Mouse (Mus musculus) hindbrain, postnatal 0 days (tissue): ENCODE measurements around the gene Map1lc3b. TPM values are rescaled to one million over a fixed set of nuclear protein-coding genes. Genes with fewer than 3 reads are reported as not detected.
A peak's percentile ranks its signal among the peaks of the same experiment; 100 is the strongest.

Experiments used
- ATAC-seq: fragments of 200-750 bp; cut with Nextera tagmentation; 2 replicates; pipeline ENCODE4 v1.8.0; 2017; ENCODE audit warnings: mild to moderate bottlenecking, moderate TSS enrichment, moderate library complexity
- DNase-seq: peaks from one replicate; pipeline ENCODE4 v3.0.0-alpha.2; 2015; ENCODE audit warnings: low spot score
- H3K27ac ChIP-seq: fragments of 300-500 bp; sonication (generic); 2 replicates; pipeline ENCODE4 v1.5.1; 2014; ENCODE audit warnings: mild to moderate bottlenecking
- H3K27me3 ChIP-seq: fragments of 300-500 bp; sonication (generic); 2 replicates; pipeline ENCODE4 v1.6.1; 2014; ENCODE audit warnings: low read length, mixed read lengths; ENCODE audit not compliant: insufficient read depth
- H3K36me3 ChIP-seq: fragments of 300-500 bp; sonication (generic); 2 replicates; pipeline ENCODE4 v1.6.1; 2014; ENCODE audit warnings: low read length, mixed read lengths; ENCODE audit not compliant: insufficient read depth
- H3K4me1 ChIP-seq: fragments of 300-500 bp; sonication (generic); 2 replicates; pipeline ENCODE4 v1.6.1; 2014; ENCODE audit warnings: antibody characterized with exemption, low read length, mixed read lengths; ENCODE audit not compliant: insufficient read depth
- H3K4me2 ChIP-seq: fragments of 300-500 bp; sonication (generic); 2 replicates; pipeline ENCODE4 v1.6.1; 2014; ENCODE audit warnings: low read depth, mild to moderate bottlenecking, low read length, moderate library complexity, mixed read lengths
- H3K4me3 ChIP-seq: fragments of 300-500 bp; sonication (generic); 2 replicates; pipeline ENCODE4 v1.5.1; 2014; ENCODE audit warnings: low read length
- H3K9ac ChIP-seq: fragments of 300-500 bp; sonication (generic); replicated peaks from 2 replicates; pipeline ENCODE4 v1.6.1; 2014; ENCODE audit warnings: mild to moderate bottlenecking, low read length, moderate library complexity, mixed read lengths
- H3K9me3 ChIP-seq: fragments of 300-500 bp; sonication (generic); 2 replicates; pipeline ENCODE4 v1.6.1; 2016; ENCODE audit warnings: low read length, mixed read lengths
- CTCF ChIP-seq: IDR thresholded peaks from 2 replicates; pipeline ENCODE4 v1.5.1; 2016; ENCODE audit warnings: antibody characterized with exemption, control low read depth, low read depth
- WGBS: fragments of 180-500 bp; shearing (Covaris S2); extraction: QIAGEN DNeasy Blood & Tissue Kit; methylation state at CpG from one replicate; pipeline ENCODE4 v1.1.7; 2014; 5-methylcytosine and 5-hydroxymethylcytosine counted together
- polyA plus RNA-seq: library from polyadenylated mRNA; unstranded; fragments of >200 nt; fragmentation: Nextera tagmentation; extraction: Ambion mirVana; gene quantifications from 2 replicates; pipeline ENCODE4 v1.2.1, GENCODE M21; 2015
- total RNA-seq: library from RNA; depleted of rRNA; stranded (reverse); fragments of >200 nt; gene quantifications from 2 replicates; pipeline ENCODE4 v1.2.3, GENCODE M21; 2014

The Map1lc3b gene
- total and polyA plus RNA-seq, 2 experiments from 2014 or later, result 288 to 360 TPM

DNA sequence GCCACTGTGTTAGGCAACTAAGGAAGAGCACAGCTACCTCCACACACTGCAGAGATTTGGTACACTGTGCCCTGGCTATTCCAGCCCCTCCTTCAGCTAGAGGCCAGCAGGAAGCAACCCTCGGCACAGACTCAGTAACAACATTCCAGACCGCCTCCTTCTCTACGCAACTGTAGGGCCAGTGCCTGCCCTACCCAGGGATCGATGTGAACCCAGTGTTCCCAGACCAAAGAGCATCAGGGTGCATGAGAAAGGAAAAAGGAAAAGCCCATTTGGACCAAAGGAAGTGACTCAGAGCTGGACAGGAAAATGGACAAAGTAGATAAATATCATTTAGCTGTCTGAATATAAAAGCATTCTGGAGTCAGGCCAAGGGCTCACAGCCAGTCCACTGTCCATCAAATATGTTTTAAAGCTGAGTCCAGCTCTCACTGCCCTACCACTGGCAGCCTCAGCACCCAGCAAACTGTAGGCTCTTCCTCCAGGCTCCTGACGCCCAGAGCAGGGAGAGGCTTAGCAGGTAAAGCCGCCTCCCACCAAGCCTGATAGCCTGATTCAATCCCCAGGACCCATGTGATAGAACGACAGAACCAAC is 29.3 kb downstream of the Map1lc3b start:
- no peak for TF ChIP-seq CTCF
- Histone ChIP-seq H3K4me3 (no peak overlapping the region), H3K27me3 (no peaks in the 10 kb centered on the region), H3K9me3 (no peaks in the 10 kb centered on the region), H3K36me3 (no peaks in the 10 kb centered on the region; the same call in 1 of the 2 replicates), H3K9ac (no peak overlapping the region), H3K4me2 (no peak overlapping the region), H3K4me1 (peaks cover 20% of the 10 kb centered on the region), H3K27ac (peak overlapping the region; percentile 42; the same call in 1 of the 2 replicates)
- WGBS, result 40% methylated on average over 7 of the region's 7 CpGs
- peak; percentile 53 for DNase-seq
- peak; percentile 77 for ATAC-seq

DNA sequence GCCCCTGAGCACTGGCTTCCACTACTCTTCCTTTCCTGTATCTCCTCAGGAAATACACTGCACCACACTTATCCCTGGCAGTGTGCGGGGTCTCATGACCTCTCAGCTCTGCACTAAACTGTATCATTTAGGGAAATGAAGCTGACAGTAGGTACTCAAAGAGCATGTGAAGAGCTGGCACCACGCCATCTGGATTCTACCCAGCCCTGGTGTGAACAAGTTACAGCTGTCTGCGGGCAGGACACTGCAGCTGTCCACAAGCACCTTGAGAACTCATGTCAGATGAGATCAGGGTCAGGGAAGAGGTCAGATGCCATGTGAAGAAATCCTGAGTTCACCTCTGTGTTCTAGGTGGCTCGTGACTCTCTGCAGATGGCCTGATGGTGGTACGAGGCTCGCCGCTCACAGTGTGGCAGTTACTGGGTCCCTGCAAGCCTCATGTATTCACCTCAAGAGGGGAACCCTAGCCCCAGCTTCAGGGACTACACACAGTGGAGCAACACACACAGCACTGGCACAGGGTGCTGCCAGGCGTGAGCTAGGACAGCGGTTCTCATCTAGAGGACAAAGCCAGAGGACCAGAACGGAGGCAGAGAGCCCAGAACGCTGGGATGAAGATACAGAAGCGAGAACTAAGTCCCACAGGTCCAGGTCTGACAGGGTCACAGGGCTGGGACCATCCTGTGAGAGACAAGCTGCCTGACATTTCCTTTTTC is 30.8 kb downstream of the Map1lc3b start:
- WGBS, result 77% methylated on average over 12 of the region's 12 CpGs
- TF ChIP-seq CTCF, result no peak
- H3K9me3 ChIP-seq, result no peaks in the 10 kb centered on the region
- peak; percentile 38 for DNase-seq
- no peak for ATAC-seq
- H3K36me3 ChIP-seq, result no peaks in the 10 kb centered on the region; the same call in 1 of the 2 replicates
- no peak overlapping the region for H3K4me3 ChIP-seq
- H3K9ac ChIP-seq, result no peak overlapping the region
- no peak overlapping the region for H3K4me2 ChIP-seq
- H3K4me1 ChIP-seq, result peaks cover 24% of the 10 kb centered on the region
- H3K27me3 ChIP-seq, result no peaks in the 10 kb centered on the region
- H3K27ac ChIP-seq, result no peak overlapping the region

DNA sequence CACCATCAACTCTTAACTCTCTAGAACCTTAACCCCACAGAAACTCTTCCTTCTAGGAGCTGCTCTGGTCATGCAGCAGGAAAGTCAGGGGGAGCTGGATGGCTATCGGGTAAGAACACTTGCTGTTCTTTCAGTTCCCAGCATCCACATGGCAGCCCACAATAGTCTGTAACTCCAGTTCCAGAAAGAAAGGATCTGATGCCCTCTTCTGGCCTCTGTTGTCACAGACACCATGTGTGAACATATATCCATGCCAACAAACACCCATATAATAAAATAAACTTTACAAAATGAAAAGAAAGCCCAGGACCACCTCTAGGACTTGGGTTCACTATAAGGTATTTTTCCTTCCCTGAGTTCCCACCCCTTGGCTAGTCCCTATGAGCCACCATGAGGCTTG is 31.7 kb downstream of the Map1lc3b start:
- H3K4me3 ChIP-seq, result no peak overlapping the region
- no peaks in the 10 kb centered on the region for H3K9me3 ChIP-seq
- H3K9ac ChIP-seq, result no peak overlapping the region
- no peaks in the 10 kb centered on the region; the same call in 1 of the 2 replicates for H3K36me3 ChIP-seq
- H3K4me1 ChIP-seq, result peaks cover 27% of the 10 kb centered on the region
- no peak overlapping the region for H3K4me2 ChIP-seq
- DNase-seq (peak; percentile 25), ATAC-seq (no peak)
- H3K27ac ChIP-seq, result no peak overlapping the region
- 43% methylated on average over 1 of the region's 1 CpGs for WGBS
- peak; percentile 37 for TF ChIP-seq CTCF
- H3K27me3 ChIP-seq, result no peaks in the 10 kb centered on the region

DNA sequence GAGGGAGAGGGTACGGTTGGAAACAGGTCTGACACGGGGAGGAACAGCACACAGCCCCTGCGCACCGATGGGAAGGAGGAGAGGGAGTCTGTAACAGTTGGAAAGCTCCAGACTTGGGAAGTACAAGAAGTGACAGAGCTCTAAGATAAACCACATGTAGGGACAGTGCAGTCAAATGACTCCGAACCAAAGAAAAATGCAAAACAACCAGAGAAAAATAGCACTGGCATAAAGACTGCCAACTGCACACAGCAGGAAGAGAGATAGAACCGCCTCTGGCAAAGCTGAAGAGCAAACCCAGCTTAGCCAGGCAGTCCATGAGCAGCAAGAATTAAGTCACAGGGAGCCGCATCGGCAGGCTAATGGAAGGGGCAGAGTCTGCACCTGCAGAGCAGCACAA is 32.9 kb downstream of the Map1lc3b start:
- Histone ChIP-seq H3K4me1 (peaks cover 27% of the 10 kb centered on the region), H3K27ac (no peak overlapping the region), H3K4me2 (no peak overlapping the region), H3K4me3 (no peak overlapping the region), H3K9ac (no peak overlapping the region), H3K27me3 (no peaks in the 10 kb centered on the region), H3K36me3 (no peaks in the 10 kb centered on the region), H3K9me3 (no peaks in the 10 kb centered on the region)
- WGBS, result 50% methylated on average over 8 of the region's 8 CpGs
- no peak for TF ChIP-seq CTCF
- DNase-seq (no peak), ATAC-seq (no peak)

DNA sequence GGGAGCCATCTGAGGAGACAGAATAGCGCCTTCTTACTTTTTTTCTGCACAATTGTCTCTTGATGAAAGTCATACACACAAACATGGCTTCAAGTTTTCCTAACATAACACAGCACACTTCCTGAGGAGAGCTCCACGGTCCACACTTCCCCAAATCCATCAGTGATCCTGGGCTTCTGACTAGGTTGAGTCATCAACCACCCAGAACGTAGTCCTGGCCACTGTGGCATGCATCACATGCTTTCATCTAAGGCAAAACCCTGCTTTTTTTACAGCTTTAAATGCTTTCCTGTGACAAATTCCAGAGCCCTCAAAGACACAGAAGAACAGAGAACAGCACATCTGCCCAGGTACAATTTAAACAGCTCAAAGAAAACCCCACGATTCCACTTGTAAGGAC is 38.5 kb downstream of the Map1lc3b start:
- H3K36me3 ChIP-seq, result no peaks in the 10 kb centered on the region
- no peaks in the 10 kb centered on the region for H3K27me3 ChIP-seq
- H3K4me1 ChIP-seq, result peaks cover 13% of the 10 kb centered on the region; the same call in 1 of the 2 replicates
- no peak overlapping the region for H3K27ac ChIP-seq
- no peak for TF ChIP-seq CTCF
- no peak overlapping the region for H3K9ac ChIP-seq
- H3K4me3 ChIP-seq, result no peak overlapping the region
- no peak overlapping the region for H3K4me2 ChIP-seq
- ATAC-seq, result no peak
- WGBS, result 96% methylated on average over 4 of the region's 4 CpGs
- H3K9me3 ChIP-seq, result no peaks in the 10 kb centered on the region
- no peak for DNase-seq

DNA sequence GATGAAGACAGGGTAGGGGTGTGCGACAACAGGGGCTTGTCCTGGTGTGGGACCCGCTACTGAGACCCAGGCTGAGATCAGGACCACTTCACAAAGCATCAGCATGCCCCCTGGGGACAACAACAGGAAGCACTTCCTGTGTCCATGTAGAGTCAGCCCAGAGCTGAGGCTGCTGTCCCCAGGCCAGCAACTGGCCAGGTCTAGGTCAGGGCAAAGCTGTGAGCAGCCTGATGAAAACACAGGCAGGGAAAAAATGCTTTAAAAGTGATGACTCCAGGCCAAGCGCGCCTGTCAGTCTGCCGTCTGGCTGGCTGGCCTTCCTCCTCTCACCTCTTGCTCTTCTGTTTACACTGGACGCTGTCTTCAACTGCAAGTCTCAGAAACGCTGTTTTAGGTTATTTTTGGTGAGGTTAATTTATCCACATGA is 41.5 kb downstream of the Map1lc3b start:
- Histone ChIP-seq H3K36me3 (no peaks in the 10 kb centered on the region), H3K4me3 (no peak overlapping the region), H3K27me3 (no peaks in the 10 kb centered on the region), H3K9ac (no peak overlapping the region), H3K4me2 (no peak overlapping the region), H3K9me3 (no peaks in the 10 kb centered on the region), H3K27ac (no peak overlapping the region; the same call in 1 of the 2 replicates), H3K4me1 (peaks cover 7% of the 10 kb centered on the region; the same call in 1 of the 2 replicates)
- ATAC-seq, result 0 out of 2 replicates have a peak, but pooled peaks have one; percentile 38
- 62% methylated on average over 7 of the region's 7 CpGs for WGBS
- no peak for TF ChIP-seq CTCF
- DNase-seq, result no peak

DNA sequence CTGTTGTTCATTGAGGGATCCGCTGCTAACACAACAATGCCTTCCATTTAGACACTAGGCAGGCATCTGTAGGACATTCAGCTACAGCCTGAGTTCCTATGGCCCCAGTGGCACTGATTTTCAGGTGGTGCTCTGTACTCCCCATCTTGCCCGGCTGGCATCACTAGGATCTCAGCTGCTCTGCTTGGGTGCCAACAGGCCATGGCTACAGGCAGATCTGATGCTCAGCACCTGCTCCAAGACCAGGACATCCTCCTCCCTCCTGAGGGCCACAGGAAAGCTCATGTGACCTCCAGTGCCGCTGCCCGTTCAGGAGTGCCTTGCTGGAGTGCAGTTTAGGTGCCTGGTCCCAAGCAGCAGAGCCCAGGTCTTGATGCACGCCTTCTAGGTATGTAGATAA is 42.2 kb downstream of the Map1lc3b start:
- Histone ChIP-seq H3K4me1 (peaks cover 7% of the 10 kb centered on the region; the same call in 1 of the 2 replicates), H3K9ac (no peak overlapping the region), H3K27me3 (no peaks in the 10 kb centered on the region), H3K4me3 (no peak overlapping the region), H3K4me2 (no peak overlapping the region), H3K9me3 (no peaks in the 10 kb centered on the region), H3K27ac (no peak overlapping the region), H3K36me3 (no peaks in the 10 kb centered on the region)
- DNase-seq (no peak), ATAC-seq (no peak)
- 80% methylated on average over 5 of the region's 5 CpGs for WGBS
- TF ChIP-seq CTCF, result no peak
